ENCODE assay signal across 18 mouse cellular contexts in genomic region chr3:41235610-41236009, GRCm38 (mm10).
DNase-seq lines count a peak whose midpoint lies in the region; ATAC-seq and TF ChIP-seq lines count a peak whose summit lies in the region.
"Had no signal": no experiment of that assay in that cellular context is flagged by ENCODE, and none has a peak within 500 bp of the region (broad histone marks: within the 10 kb centered on the region; RNA-seq: fewer than 3 reads in every experiment).

No protein-coding gene starts in this region.

- no peak overlapping the region for H3K4me3 ChIP-seq in CH12.LX (replicated peaks in 1 of 3; ENCODE audit: low read depth in 2 of 3, low read length in 2 of 3, poor library complexity in 1 of 3)
- H3K4me3 ChIP-seq: embryonic facial prominence, embryonic 15.5 days; forebrain, embryonic 15.5 days; heart, embryonic 10.5 days; heart, embryonic 15.5 days; hindbrain, embryonic 13.5 days; intestine, embryonic 15.5 days had no signal

- TF ChIP-seq CTCF in CH12.LX (conservative IDR thresholded peaks at IDR 0.05 in 1 of 2, IDR thresholded peaks at IDR 0.05 in 1 of 2; ENCODE audit: low read depth in 2 of 2, low read length in 2 of 2), result no peak

- ATAC-seq in frontal cortex, adult (ENCODE audit: low TSS enrichment), result peak; percentile 69; the same call in 1 of the 2 replicates
- peak; percentile 53; the same call in 1 of the 2 replicates for ATAC-seq in megakaryocyte progenitor cell, adult 5-6 weeks (replicated peaks; ENCODE audit: poor library complexity)
- ATAC-seq: forebrain, embryonic 15.5 days; hindbrain, postnatal 0 days had no signal

- TF ChIP-seq POLR2A in CH12.LX (IDR thresholded peaks at IDR 0.05; ENCODE audit: low read depth, low read length), result no peak

- no peaks in the 10 kb centered on the region for H3K36me3 ChIP-seq in CH12.LX (replicated peaks in 1 of 2; ENCODE audit: control insufficient read depth in 1 of 2, insufficient read depth in 1 of 2, low read length in 1 of 2)
- H3K36me3 ChIP-seq: embryonic facial prominence, embryonic 15.5 days; forebrain, embryonic 15.5 days; heart, embryonic 10.5 days; heart, embryonic 15.5 days; hindbrain, embryonic 13.5 days; intestine, embryonic 15.5 days had no signal

- H3K27ac ChIP-seq in CH12.LX (ENCODE audit: insufficient read depth, low read depth), result no peak overlapping the region
- H3K27ac ChIP-seq: embryonic facial prominence, embryonic 15.5 days; forebrain, embryonic 15.5 days; heart, embryonic 10.5 days; heart, embryonic 15.5 days; hindbrain, embryonic 13.5 days; hindbrain, postnatal 0 days; intestine, embryonic 15.5 days had no signal

- no peak for DNase-seq in frontal cortex, postnatal 25 days (ENCODE audit: low spot score in 2 of 2)
- no peak for DNase-seq in CH12.LX (ENCODE audit: extremely low read depth)
- DNase-seq in brain, adult 2 months (ENCODE audit: low read depth, low spot score), result peak; percentile 23
- no peak for DNase-seq in kidney, adult 11 months
- no peak for DNase-seq in spleen, adult 18-20 months
- DNase-seq: adrenal gland, postnatal 14 days; cerebellum, adult 9-10 months; cerebellum, postnatal 25 days; gastrocnemius, postnatal 25 days had no signal

- in situ Hi-C loops in CH12.LX (cut with MboI; ENCODE audit: low pct_ligation_motif_present, low pct_unique_long_range_greater_than_20kb, low sequenced_read_pairs), result no loop called here

- no peaks in the 10 kb centered on the region for H3K27me3 ChIP-seq in CH12.LX (replicated peaks)
- H3K27me3 ChIP-seq: embryonic facial prominence, embryonic 15.5 days; forebrain, embryonic 15.5 days; heart, embryonic 15.5 days; hindbrain, embryonic 13.5 days; intestine, embryonic 15.5 days had no signal

- no peaks in the 10 kb centered on the region for H3K79me2 ChIP-seq in CH12.LX (replicated peaks; ENCODE audit: control insufficient read depth, extremely low read depth, insufficient read depth, poor library complexity, severe bottlenecking)

- H3K4me1 ChIP-seq in CH12.LX (ENCODE audit: control insufficient read depth in 1 of 2, insufficient read depth in 2 of 2), result peaks cover 7% of the 10 kb centered on the region in 2 experiments
- H3K4me1 ChIP-seq: embryonic facial prominence, embryonic 15.5 days; forebrain, embryonic 15.5 days; intestine, embryonic 15.5 days had no signal

- 0 out of 2 replicates have a peak overlapping the region, but pooled peaks have one; percentile 22 for H3K4me2 ChIP-seq in CH12.LX (ENCODE audit: insufficient read depth, low read depth, poor library complexity, severe bottlenecking)
- H3K4me2 ChIP-seq: embryonic facial prominence, embryonic 15.5 days; forebrain, embryonic 15.5 days; hindbrain, embryonic 13.5 days; intestine, embryonic 15.5 days had no signal

- no peaks in the 10 kb centered on the region for H3K9me3 ChIP-seq in CH12.LX (replicated peaks; ENCODE audit: low read length)
- H3K9me3 ChIP-seq: embryonic facial prominence, embryonic 15.5 days; forebrain, embryonic 15.5 days; heart, embryonic 10.5 days; heart, embryonic 15.5 days; hindbrain, embryonic 13.5 days; intestine, embryonic 15.5 days had no signal

- dilution Hi-C loops in CH12.LX (cut with MboI; ENCODE audit: extremely low pct_ligation_motif_present, extremely low pct_unique_long_range_greater_than_20kb, low sequenced_read_pairs), result no loop called here

- no peak overlapping the region for H3K9ac ChIP-seq in CH12.LX (ENCODE audit: insufficient read depth, low read depth)
- H3K9ac ChIP-seq: embryonic facial prominence, embryonic 15.5 days; forebrain, embryonic 15.5 days; heart, embryonic 15.5 days; hindbrain, embryonic 13.5 days; intestine, embryonic 15.5 days had no signal

- TF ChIP-seq EP300 in CH12.LX (IDR thresholded peaks at IDR 0.05; ENCODE audit: low read length), result no peak

- TF ChIP-seq RAD21 in CH12.LX (IDR thresholded peaks at IDR 0.05; ENCODE audit: low read depth, low read length), result no peak

TF ChIP-seq in CH12.LX, 34 proteins besides CTCF, POLR2A, EP300 and RAD21:
- TF ChIP-seq ZKSCAN1 (IDR thresholded peaks at IDR 0.05; ENCODE audit: borderline replicate concordance, low read depth, low read length), result no peak
- TF ChIP-seq MEF2A (IDR thresholded peaks at IDR 0.05; ENCODE audit: borderline replicate concordance, low read depth, low read length), result no peak
- TF ChIP-seq ZNF384 (IDR thresholded peaks at IDR 0.05; ENCODE audit: low read depth, low read length), result no peak
